Mouse (Mus musculus): ENCODE data around the gene Pcnp. TPM values are rescaled to one million over a fixed set of nuclear protein-coding genes. Genes with fewer than 3 reads are reported as not detected.

The Pcnp gene
- total RNA-seq, 2 experiments from 2014 or later, result 46.4 to 55.3 TPM

GRCm38 (mm10) chr16:56037138-56038010 is 7.8 kb upstream of the Pcnp start, which contains the start of gene Trmt10c:
Trmt10c (minus strand) TSS chr16:56037819.
- peak; percentile 94 to 95 for DNase-seq

DNA sequence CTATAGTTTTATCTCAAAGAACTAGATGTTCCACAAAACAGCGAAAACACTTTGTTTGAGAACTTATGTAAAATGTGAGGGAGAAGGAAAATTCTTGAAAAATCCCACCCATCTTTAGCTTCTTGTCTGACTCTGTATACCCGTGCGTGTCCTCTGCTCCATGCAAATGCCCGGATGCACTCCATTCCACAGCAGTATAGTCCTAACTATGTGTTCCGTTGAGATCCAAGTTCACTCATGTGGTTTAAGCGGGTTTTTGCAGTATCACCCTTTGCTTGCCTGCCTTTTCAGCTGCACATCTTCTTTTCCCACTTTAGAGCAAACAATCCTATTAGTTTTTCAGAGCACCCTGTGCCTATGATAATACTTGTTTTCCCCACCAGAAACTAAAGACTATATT is 7.0 kb upstream of the Pcnp start:
- DNase-seq, result no peak

GRCm38 (mm10) chr16:56034566-56034965 is 5.0 kb upstream of the Pcnp start:
- DNase-seq, result no peak

GRCm38 (mm10) chr16:56028722-56029551 is 602 bp downstream of the Pcnp start:
- DNase-seq, result no peak

- no peak for DNase-seq
Measured at GRCm38 (mm10) chr16:56027854-56028629, 1.5 kb downstream of the Pcnp start.

DNA sequence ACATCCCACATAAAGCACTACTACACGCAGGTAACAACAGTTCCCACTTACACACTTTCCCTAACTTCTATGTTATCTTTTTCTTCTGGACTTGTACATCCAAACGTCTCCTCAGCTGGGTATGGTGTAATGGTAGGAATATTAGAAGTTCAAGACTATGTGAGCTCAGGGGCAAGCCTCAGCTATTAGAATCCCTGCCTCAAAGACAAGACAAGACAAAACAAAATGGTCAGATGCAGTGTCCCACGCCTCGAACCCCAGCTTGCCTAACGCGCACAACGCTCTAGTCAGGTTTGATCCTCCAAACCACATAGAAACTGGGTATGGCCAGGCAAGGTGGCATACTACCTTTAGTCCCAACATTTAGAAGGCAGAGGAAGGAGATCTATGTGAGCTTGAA is 9.9 kb downstream of the Pcnp start:
- DNase-seq, result no peak

DNA sequence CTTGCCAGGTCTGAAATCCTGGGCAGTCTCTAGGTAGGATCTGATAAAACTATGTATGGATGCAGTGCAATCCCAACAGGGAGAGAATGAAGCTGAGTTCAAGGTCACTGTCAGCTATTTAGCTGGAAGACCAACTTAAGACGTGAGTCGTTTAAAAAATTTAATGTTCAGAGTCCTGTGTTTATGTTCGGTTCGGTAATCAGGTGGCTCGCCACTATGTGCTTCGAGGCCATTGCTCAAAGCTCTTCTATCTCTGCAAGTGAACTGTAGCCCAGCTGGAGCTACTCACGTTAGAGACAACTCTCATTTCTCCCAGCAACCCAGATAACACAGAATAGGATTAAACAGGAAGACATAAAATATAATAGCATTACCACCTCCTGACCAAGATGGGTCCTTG is 15.5 kb downstream of the Pcnp start:
- no peak for DNase-seq

DNA sequence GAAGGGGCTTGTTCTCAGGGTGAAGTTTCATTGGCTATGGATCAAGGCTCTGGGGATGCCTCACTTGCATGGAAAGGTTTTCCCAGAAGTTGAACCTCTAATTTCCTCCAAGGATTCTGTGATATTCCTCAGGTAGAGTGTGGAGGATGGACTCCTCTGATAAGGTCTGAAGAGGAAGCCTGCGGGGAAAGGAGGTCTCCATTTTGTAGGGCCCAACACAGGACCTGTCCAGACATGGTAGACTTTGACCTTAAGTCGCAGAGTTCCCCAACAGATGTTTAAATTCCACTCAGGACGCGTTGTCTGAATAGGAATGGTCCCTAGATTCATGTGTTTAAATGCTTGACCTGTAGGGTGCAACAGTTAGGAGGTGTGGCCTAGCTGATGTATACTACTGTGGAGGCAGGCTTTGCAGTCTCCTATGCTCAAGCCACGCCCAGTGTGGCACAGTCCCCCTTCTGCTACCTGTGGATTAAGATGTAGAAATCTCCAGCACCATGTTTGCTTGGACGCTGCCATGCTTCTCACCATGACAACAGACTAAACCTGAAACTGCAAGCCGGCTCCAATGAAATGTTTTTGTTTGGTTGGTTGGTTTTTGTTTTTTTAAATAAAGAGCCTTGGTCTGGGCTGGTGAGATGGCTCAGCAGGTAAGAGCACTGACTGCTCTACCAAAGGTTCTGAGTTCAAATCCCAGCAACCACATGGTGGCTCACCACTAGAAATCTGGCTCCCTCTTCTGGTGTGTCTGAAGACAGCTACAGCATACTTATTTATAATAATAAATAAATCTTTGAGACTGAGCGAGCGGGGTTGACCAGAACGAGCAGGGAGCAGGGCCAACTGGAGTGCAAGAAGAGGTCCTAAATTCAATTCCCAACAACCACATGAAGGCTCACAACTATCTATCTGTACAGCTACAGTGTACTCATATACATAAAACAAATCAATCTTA is 16.5 kb downstream of the Pcnp start:
- DNase-seq, result no peak

GRCm38 (mm10) chr16:56008862-56009261 is 20.7 kb downstream of the Pcnp start:
- DNase-seq, result no peak

GRCm38 (mm10) chr16:56006798-56007197 is 22.7 kb downstream of the Pcnp start:
- no peak for DNase-seq

GRCm38 (mm10) chr16:55994235-55994634 is 35.3 kb downstream of the Pcnp start:
- no peak for DNase-seq

- no peak for DNase-seq
Measured at GRCm38 (mm10) chr16:55990311-55990710, 39.2 kb downstream of the Pcnp start.

- DNase-seq, result no peak
Measured at GRCm38 (mm10) chr16:55986001-55986400, 43.5 kb downstream of the Pcnp start.

- DNase-seq, result peak in 1 of 2 experiments; percentile 71
Measured at GRCm38 (mm10) chr16:55974903-55975285, 54.6 kb downstream of the Pcnp start.

- DNase-seq, result peak; percentile 94 to 95
Measured at GRCm38 (mm10) chr16:55974256-55974902, 55.2 kb downstream of the Pcnp start.

GRCm38 (mm10) chr16:55973431-55974255 is 55.9 kb downstream of the Pcnp start, which contains the start of gene Zbtb11:
Zbtb11 (plus strand) TSS chr16:55973883.
- peak; percentile 99 for DNase-seq

- no peak for DNase-seq
Measured at GRCm38 (mm10) chr16:55972626-55973201, 56.8 kb downstream of the Pcnp start.

DNA sequence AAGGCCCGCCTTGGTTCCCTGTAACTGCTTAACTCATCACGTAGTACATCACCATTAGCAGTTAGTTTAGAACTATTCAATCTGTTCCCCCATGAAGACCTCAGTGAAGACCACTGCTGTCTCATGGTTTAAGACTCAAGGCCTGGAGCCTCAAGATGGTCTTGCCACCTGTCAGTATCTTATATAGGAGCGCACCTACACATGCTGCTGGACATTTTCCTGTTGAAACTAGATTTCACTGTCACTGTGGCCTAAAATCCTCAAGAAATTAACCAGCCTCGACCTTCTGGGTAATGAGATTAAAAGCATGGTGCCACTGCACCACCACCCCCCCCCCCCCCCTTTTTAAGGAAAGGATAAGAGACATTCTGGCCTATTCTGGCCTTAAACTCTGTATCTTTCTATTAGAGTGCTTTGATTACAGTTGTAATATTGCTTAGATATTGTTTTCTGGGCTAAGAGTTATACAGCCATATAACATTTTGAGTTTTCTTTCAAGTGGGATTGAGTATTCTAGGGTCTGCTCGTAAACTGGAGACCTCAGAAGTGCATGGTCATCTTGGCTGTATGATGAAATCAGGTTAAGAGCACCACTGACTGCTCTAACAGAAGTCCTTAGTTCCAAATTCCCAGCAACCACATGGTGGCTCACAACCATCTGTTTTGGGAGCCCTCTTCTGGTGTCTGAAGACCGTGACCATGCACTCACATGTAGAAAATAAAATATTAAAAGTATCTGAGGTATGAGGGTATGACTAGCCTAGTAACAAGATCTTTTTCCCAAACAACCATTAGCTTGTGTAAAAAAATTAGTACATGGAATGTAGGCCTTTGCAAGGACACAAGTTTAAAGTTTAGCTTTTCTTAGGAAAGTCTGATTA is 57.6 kb downstream of the Pcnp start:
- DNase-seq, result no peak
